In the genomic region with DNA sequence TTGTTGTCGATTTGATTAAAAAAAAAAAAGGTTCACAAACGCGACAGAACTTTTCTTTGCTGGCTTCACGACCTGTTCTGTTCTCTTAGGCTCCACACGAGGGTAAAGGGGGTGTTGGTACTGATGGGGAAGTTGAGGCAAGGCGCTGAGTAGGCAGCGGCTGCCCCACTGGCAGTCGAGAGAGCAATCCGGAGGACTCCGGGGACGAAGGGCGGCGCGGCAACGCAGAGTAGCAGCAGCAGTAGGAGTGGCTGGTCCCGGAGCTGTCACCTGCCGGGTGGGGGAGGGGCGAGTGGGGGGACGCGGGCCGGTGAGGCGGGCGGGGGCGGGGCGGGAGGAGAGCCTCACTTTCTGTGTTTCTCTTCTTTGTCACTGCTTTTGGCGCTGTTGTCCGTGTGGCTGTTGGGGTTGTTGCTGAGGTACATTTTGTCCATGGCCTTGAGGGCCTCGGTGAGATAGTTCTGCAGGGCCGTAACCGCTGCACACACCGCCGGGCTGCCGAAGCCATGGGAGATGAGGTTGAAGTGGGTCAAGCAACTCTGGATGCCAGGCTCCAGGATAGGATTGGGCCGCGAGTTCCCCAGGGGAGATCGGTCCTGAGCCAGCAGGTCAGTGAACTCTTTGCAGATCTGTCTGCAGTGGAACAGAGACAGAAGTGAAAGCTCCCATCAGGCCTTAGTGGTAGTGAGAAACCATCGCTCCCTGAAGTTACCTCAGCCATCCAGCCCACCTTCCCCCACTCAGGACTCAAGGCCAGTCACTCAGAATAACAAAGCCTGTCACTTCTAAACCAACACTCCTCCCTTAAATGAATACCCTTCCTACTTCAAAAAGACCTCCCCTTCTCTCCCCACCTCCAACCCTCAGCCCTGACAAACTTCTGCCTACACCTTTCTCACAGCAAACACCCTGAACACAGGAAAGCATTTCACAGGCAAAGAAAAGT, we compare ENCODE assay signal across 9 mouse cellular contexts. TPM values are rescaled to one million over a fixed set of nuclear protein-coding genes. Genes with fewer than 3 reads are reported as not detected.
DNase-seq lines count a peak whose midpoint lies in the region; ATAC-seq lines count a peak whose summit lies in the region.
"Had no signal": no experiment of that assay in that cellular context is flagged by ENCODE, and none has a peak within 500 bp of the region (broad histone marks: within the 10 kb centered on the region; RNA-seq: fewer than 3 reads in every experiment).

No protein-coding gene starts in this region.

- peaks cover 86% of the 10 kb centered on the region for H3K27me3 ChIP-seq in forebrain, embryonic 12.5 days
- peaks cover 98% of the 10 kb centered on the region for H3K27me3 ChIP-seq in forebrain, embryonic 13.5 days
- H3K27me3 ChIP-seq in megakaryocyte, embryonic 14.5 days (replicated peaks), result peaks cover 77% of the 10 kb centered on the region
- H3K27me3 ChIP-seq in intestine, embryonic 14.5 days (replicated peaks; ENCODE audit: control insufficient read depth, insufficient read depth, low read length), result peaks cover 98% of the 10 kb centered on the region
- peaks cover 76% of the 10 kb centered on the region for H3K27me3 ChIP-seq in neural tube, embryonic 15.5 days (replicated peaks)

- ATAC-seq in forebrain, embryonic 12.5 days (ENCODE audit: low FRiP score), result peak; percentile 30; the same call in 1 of the 2 replicates
- no peak for ATAC-seq in forebrain, embryonic 13.5 days
- no peak for ATAC-seq in megakaryocyte, adult 5-6 weeks (ENCODE audit: poor library complexity, severe bottlenecking)
- no peak for ATAC-seq in intestine, embryonic 14.5 days (replicated peaks; ENCODE audit: low FRiP score, low TSS enrichment, low read depth)
- no peak for ATAC-seq in neural tube, embryonic 15.5 days (ENCODE audit: low FRiP score)

- 4% methylated on average over 33 of the region's 37 CpGs for WGBS in forebrain, embryonic 12.5 days
- WGBS in forebrain, embryonic 13.5 days, result 7% methylated on average over 30 of the region's 37 CpGs
- 10% methylated on average over 29 of the region's 37 CpGs for WGBS in intestine, embryonic 14.5 days
- 9% methylated on average over 37 of the region's 37 CpGs for WGBS in neural tube, embryonic 15.5 days

- peak; percentile 51 for DNase-seq in intestine, embryonic 14.5 days (ENCODE audit: low spot score)
- no peak for DNase-seq in layer of hippocampus, postnatal 36 days
- no peak for DNase-seq in layer of hippocampus, adult 9-10 months (ENCODE audit: low spot score)
- DNase-seq: cerebellum, adult 9-10 months had no signal

- no peak overlapping the region for H3K27ac ChIP-seq in forebrain, embryonic 12.5 days
- no peak overlapping the region for H3K27ac ChIP-seq in forebrain, embryonic 13.5 days
- H3K27ac ChIP-seq in intestine, embryonic 14.5 days (ENCODE audit: low read depth), result no peak overlapping the region
- H3K27ac ChIP-seq in neural tube, embryonic 15.5 days (replicated peaks), result no peak overlapping the region

- no peaks in the 10 kb centered on the region for H3K36me3 ChIP-seq in forebrain, embryonic 12.5 days (replicated peaks)
- H3K36me3 ChIP-seq in forebrain, embryonic 13.5 days (ENCODE audit: poor library complexity, severe bottlenecking), result no peaks in the 10 kb centered on the region
- H3K36me3 ChIP-seq in megakaryocyte, embryonic 14.5 days (replicated peaks; ENCODE audit: low read length), result no peaks in the 10 kb centered on the region
- H3K36me3 ChIP-seq in intestine, embryonic 14.5 days (ENCODE audit: control insufficient read depth, insufficient read depth, low read length), result no peaks in the 10 kb centered on the region
- no peaks in the 10 kb centered on the region for H3K36me3 ChIP-seq in neural tube, embryonic 15.5 days

- H3K9ac ChIP-seq in forebrain, embryonic 12.5 days, result no peak overlapping the region
- H3K9ac ChIP-seq in forebrain, embryonic 13.5 days, result no peak overlapping the region
- H3K9ac ChIP-seq in intestine, embryonic 14.5 days (ENCODE audit: low read length), result no peak overlapping the region
- H3K9ac ChIP-seq in neural tube, embryonic 15.5 days (replicated peaks), result no peak overlapping the region

- H3K9me3 ChIP-seq in forebrain, embryonic 12.5 days, result no peaks in the 10 kb centered on the region
- no peaks in the 10 kb centered on the region for H3K9me3 ChIP-seq in forebrain, embryonic 13.5 days (replicated peaks)
- H3K9me3 ChIP-seq in megakaryocyte, embryonic 14.5 days, result no peaks in the 10 kb centered on the region
- no peaks in the 10 kb centered on the region for H3K9me3 ChIP-seq in intestine, embryonic 14.5 days (ENCODE audit: control insufficient read depth, low read length)
- H3K9me3 ChIP-seq in neural tube, embryonic 15.5 days (replicated peaks), result no peaks in the 10 kb centered on the region

- peak overlapping the region; percentile 11 for H3K4me3 ChIP-seq in forebrain, embryonic 12.5 days (replicated peaks)
- no peak overlapping the region for H3K4me3 ChIP-seq in forebrain, embryonic 13.5 days
- H3K4me3 ChIP-seq in megakaryocyte, embryonic 14.5 days (replicated peaks), result peak overlapping the region; percentile 46
- H3K4me3 ChIP-seq in intestine, embryonic 14.5 days (ENCODE audit: low read depth, low read length), result no peak overlapping the region
- H3K4me3 ChIP-seq in neural tube, embryonic 15.5 days (replicated peaks), result no peak overlapping the region

- peaks cover 6% of the 10 kb centered on the region for H3K4me1 ChIP-seq in forebrain, embryonic 12.5 days
- 0 out of 2 replicates have a peak, but pooled peaks cover 9% of the 10 kb centered on the region for H3K4me1 ChIP-seq in forebrain, embryonic 13.5 days
- H3K4me1 ChIP-seq in megakaryocyte, embryonic 14.5 days, result peaks cover 7% of the 10 kb centered on the region
- H3K4me1 ChIP-seq in intestine, embryonic 14.5 days (replicated peaks; ENCODE audit: control insufficient read depth, insufficient read depth, low read length), result no peaks in the 10 kb centered on the region
- peaks cover 9% of the 10 kb centered on the region for H3K4me1 ChIP-seq in neural tube, embryonic 15.5 days

- peak overlapping the region; percentile 15; the same call in 1 of the 2 replicates for H3K4me2 ChIP-seq in forebrain, embryonic 12.5 days
- H3K4me2 ChIP-seq in forebrain, embryonic 13.5 days, result no peak overlapping the region
- H3K4me2 ChIP-seq in intestine, embryonic 14.5 days (ENCODE audit: low read length), result 0 out of 2 replicates have a peak overlapping the region, but pooled peaks have one; percentile 3
- peak overlapping the region; percentile 19; the same call in 1 of the 2 replicates for H3K4me2 ChIP-seq in neural tube, embryonic 15.5 days

RNA-seq across cellular contexts. Expression of gene Tfap2a, which starts 21.1 kb away (rescaled TPM):
- 1.6 and 2.0 TPM in 2 replicates for polyA plus RNA-seq in forebrain, embryonic 12.5 days (2016; fragmentation: Nextera tagmentation; extraction: Ambion mirVana)
- polyA plus RNA-seq in forebrain, embryonic 13.5 days (2015; fragmentation: Nextera tagmentation; extraction: Ambion mirVana), result 0.46 and 0.73 TPM in 2 replicates
- polyA plus RNA-seq in megakaryocyte, embryonic 14.5 days (2012; ENCODE audit: insufficient read depth, low replicate concordance), result not detected in 2 replicates
- 0.36 TPM in 1 of 2 replicates, not detected in the other for total RNA-seq in megakaryocyte, adult 5-6 weeks (2015)
- 0.07 TPM in 1 of 2 replicates, not detected in the other for total RNA-seq in megakaryocyte, adult 5-6 weeks (2017)
- polyA plus RNA-seq in intestine, embryonic 14.5 days (2014; fragmentation: Nextera tagmentation; extraction: Ambion mirVana), result 0.31 and 0.32 TPM in 2 replicates
- polyA plus RNA-seq in neural tube, embryonic 15.5 days (2015; fragmentation: Nextera tagmentation; extraction: Ambion mirVana), result 5.5 and 6.5 TPM in 2 replicates
- total RNA-seq in layer of hippocampus, postnatal 36 days (2021), result under 1 TPM; 0.40 to 0.42 TPM

Comparison
In these comparisons a context has a peak if more than half of its experiments do, and no peak if none do; other contexts are left out.
1. H3K4me3 ChIP-seq: peak in forebrain, embryonic 12.5 days (single experiment) and megakaryocyte, embryonic 14.5 days (single experiment); none in forebrain, embryonic 13.5 days (single experiment), intestine, embryonic 14.5 days (single experiment) and neural tube, embryonic 15.5 days (single experiment).